Mouse (Mus musculus) hindbrain, embryonic 14.5 days (tissue): ENCODE results near the gene Pfkfb3. TPM values are rescaled to one million over a fixed set of nuclear protein-coding genes. Genes with fewer than 3 reads are reported as not detected.

Experiments used
- ATAC-seq: fragments of 200-750 bp; cut with Nextera tagmentation; 2 replicates; pipeline ENCODE4 v1.8.0; 2017; ENCODE audit warnings: moderate number of reproducible peaks, mild to moderate bottlenecking, moderate TSS enrichment, moderate library complexity; ENCODE audit not compliant: low FRiP score
- DNase-seq: peaks from one replicate; pipeline ENCODE4 v3.0.0-alpha.2; 2015; ENCODE audit warnings: low spot score
- H3K27ac ChIP-seq: fragments of 300-500 bp; sonication (generic); 2 replicates; pipeline ENCODE4 v1.5.1; 2014; ENCODE audit warnings: mild to moderate bottlenecking, moderate library complexity
- H3K27me3 ChIP-seq: fragments of 300-500 bp; sonication (generic); 2 replicates; pipeline ENCODE4 v1.6.1; 2014; ENCODE audit warnings: mild to moderate bottlenecking, low read length, mixed read lengths; ENCODE audit not compliant: control insufficient read depth, insufficient read depth
- H3K36me3 ChIP-seq: fragments of 300-500 bp; sonication (generic); replicated peaks from 2 replicates; pipeline ENCODE4 v1.6.1; 2014; ENCODE audit not compliant: control insufficient read depth, insufficient read depth
- H3K4me1 ChIP-seq: fragments of 300-500 bp; sonication (generic); replicated peaks from 2 replicates; pipeline ENCODE4 v1.6.1; 2014; ENCODE audit warnings: antibody characterized with exemption, low read length, mixed read lengths; ENCODE audit not compliant: control insufficient read depth, insufficient read depth
- H3K4me2 ChIP-seq: fragments of 300-500 bp; sonication (generic); replicated peaks from 2 replicates; pipeline ENCODE4 v1.6.1; 2014; ENCODE audit warnings: mild to moderate bottlenecking, moderate library complexity
- H3K4me3 ChIP-seq: fragments of 300-500 bp; sonication (generic); replicated peaks from 2 replicates; pipeline ENCODE4 v1.5.1; 2014; ENCODE audit warnings: mild to moderate bottlenecking, low read length
- H3K9ac ChIP-seq: fragments of 300-500 bp; sonication (generic); 2 replicates; pipeline ENCODE4 v1.6.1; 2014
- H3K9me3 ChIP-seq: fragments of 300-500 bp; sonication (generic); 2 replicates; pipeline ENCODE4 v1.6.1; 2016; ENCODE audit warnings: low read length; ENCODE audit not compliant: control insufficient read depth
- WGBS: fragments of 180-500 bp; shearing (Covaris S2); extraction: QIAGEN DNeasy Blood & Tissue Kit; methylation state at CpG from one replicate; pipeline ENCODE4 v1.1.7; 2014; 5-methylcytosine and 5-hydroxymethylcytosine counted together
- polyA plus RNA-seq: library from polyadenylated mRNA; unstranded; fragments of >200 nt; fragmentation: Nextera tagmentation; extraction: Ambion mirVana; gene quantifications from 2 replicates; pipeline ENCODE4 v1.2.1, GENCODE M21; 2014

Gene Pfkfb3
- polyA plus RNA-seq, 1 experiment from 2014 or later, result 32.0 TPM

DNA sequence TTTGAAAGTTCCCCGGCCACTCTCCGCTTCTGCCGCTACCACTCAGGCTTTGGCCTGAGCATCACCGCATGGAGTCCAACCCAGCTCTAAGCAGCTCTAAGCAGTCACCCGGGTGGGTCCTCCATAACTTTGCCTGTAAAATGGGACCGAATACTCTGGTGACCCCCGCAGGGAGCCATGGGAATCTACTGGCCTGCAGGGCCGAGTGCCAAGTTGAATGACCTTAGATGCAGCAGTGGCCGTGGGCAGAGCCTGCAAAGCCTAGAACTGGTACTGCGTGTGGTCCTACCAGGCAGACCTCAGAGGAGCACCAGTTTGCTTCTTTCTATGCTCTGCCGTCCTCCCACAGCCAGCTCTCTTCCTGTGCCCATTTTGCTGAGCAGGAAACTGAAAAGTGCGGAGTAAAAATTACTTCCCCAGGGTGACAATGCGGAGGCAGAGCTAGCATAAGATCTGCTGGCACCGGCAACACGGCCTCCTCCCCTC, 868 bp downstream of the Pfkfb3 start:
- peak; percentile 26 for DNase-seq
- WGBS, result 3% methylated on average over 15 of the region's 15 CpGs
- no peak overlapping the region for H3K27ac ChIP-seq
- peak overlapping the region; percentile 51 for H3K4me3 ChIP-seq
- peak overlapping the region; percentile 57 for H3K9ac ChIP-seq
- no peaks in the 10 kb centered on the region for H3K9me3 ChIP-seq
- ATAC-seq, result peak; percentile 56; the same call in 1 of the 2 replicates
- peak overlapping the region; percentile 95 for H3K4me2 ChIP-seq
- H3K36me3 ChIP-seq, result no peaks in the 10 kb centered on the region
- H3K4me1 ChIP-seq, result no peaks in the 10 kb centered on the region; the same call in 1 of the 2 replicates
- peaks cover 27% of the 10 kb centered on the region for H3K27me3 ChIP-seq

DNA sequence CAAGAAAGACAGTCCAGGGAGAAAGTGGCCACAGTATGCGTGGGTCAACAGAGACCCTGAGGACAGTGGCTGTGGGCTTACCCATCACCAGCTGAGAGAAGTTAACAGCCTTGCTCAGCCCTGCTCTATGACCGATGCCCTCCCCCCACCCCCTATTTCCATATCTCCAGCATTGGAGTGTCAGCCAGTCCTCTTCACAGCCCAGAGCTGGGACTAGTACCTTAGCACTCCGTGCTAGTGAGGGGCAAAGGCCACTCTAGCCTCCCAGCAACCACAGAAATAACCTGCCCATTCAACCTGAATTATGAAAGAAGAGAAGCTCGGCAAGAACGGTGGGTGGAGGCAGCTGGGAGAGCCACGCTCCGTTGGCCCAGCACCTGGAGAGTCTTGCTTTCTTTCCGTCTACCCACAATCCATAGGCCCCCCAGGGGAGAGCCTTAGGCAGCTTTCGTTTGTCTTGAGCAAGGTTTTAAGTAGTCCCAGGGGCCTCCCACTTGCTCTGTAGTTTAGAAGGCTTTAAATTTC, 1.5 kb downstream of the Pfkfb3 start:
- Histone ChIP-seq H3K9me3 (no peaks in the 10 kb centered on the region), H3K36me3 (no peaks in the 10 kb centered on the region), H3K4me3 (0 out of 2 replicates have a peak overlapping the region, but pooled peaks have one; percentile 51), H3K27ac (no peak overlapping the region), H3K27me3 (peaks cover 27% of the 10 kb centered on the region), H3K4me2 (peak overlapping the region; percentile 95), H3K9ac (no peak overlapping the region), H3K4me1 (no peaks in the 10 kb centered on the region; the same call in 1 of the 2 replicates)
- DNase-seq (no peak), ATAC-seq (peak; percentile 37; the same call in 1 of the 2 replicates)
- WGBS, result 6% methylated on average over 9 of the region's 9 CpGs

DNA sequence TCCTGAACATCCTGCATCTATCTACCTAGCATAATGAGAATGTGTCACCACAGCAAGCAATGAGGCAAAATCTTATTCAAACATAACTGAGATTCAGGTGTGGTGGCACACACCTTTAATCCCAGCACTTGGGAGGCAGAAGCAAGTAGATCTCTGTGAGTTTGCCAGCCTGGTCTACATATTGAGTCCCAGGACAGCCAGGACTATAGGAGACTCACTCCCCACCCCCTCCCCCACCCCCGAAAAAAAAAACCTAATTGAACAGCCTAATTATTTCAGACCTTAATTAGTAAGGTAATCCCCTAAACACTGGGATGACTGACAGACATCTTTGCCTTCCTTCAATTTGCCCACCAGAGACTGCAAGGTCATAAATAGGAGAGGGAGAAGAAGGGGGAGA, 2.2 kb downstream of the Pfkfb3 start:
- no peak overlapping the region for H3K9ac ChIP-seq
- H3K4me2 ChIP-seq, result no peak overlapping the region
- H3K4me3 ChIP-seq, result no peak overlapping the region
- WGBS, result 33% methylated on average over 1 of the region's 1 CpGs
- H3K27ac ChIP-seq, result no peak overlapping the region
- no peaks in the 10 kb centered on the region; the same call in 1 of the 2 replicates for H3K4me1 ChIP-seq
- ATAC-seq (no peak), DNase-seq (no peak)
- H3K27me3 ChIP-seq, result peaks cover 27% of the 10 kb centered on the region
- no peaks in the 10 kb centered on the region for H3K9me3 ChIP-seq
- no peaks in the 10 kb centered on the region for H3K36me3 ChIP-seq

DNA sequence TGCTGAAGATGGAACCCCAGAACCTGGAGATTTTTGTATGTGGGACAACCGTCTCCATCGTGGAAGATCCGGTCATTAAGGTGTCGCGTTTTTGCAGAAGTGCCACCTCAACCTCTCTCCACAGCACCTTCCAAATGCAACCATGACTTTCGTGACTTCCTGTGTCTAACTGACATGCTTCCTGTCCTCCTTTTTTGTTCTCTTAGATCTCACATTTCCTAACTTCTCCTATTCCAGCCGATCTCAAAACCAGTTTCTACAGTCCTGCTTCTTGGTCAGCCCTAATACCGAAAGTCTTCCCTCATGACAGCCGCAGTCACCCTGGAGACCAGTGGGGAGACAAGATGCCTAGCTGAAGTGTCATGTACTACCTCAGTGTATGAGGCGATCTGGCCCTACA, 5.4 kb downstream of the Pfkfb3 start:
- ATAC-seq (no peak), DNase-seq (no peak)
- Histone ChIP-seq H3K9me3 (no peaks in the 10 kb centered on the region), H3K27me3 (peaks cover 13% of the 10 kb centered on the region), H3K27ac (no peak overlapping the region), H3K4me2 (no peak overlapping the region), H3K9ac (no peak overlapping the region), H3K4me1 (no peaks in the 10 kb centered on the region; the same call in 1 of the 2 replicates), H3K4me3 (no peak overlapping the region), H3K36me3 (no peaks in the 10 kb centered on the region)
- 93% methylated on average over 10 of the region's 10 CpGs for whole genome bisulfite sequencing

DNA sequence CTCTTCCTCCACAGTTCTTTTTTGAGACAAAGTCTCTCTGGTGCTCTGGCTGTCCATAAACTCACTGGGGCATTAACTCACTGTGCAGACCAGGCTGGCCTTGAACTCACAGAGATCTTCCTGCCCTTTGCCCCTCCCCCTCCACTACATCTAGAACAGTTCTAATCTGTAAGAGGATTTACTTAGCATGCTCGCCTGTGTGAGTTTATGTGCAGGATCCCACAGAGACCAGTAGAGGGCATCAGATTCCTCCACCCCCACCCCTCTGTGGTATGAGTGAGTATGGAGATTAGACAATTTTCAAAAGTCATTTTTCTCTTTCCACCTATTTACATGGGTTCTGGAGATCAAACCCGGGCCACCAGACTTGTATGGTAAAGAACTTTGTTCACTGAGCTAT, 6.3 kb downstream of the Pfkfb3 start:
- Histone ChIP-seq H3K27me3 (0 out of 2 replicates have a peak, but pooled peaks cover 4% of the 10 kb centered on the region), H3K27ac (no peak overlapping the region), H3K9me3 (no peaks in the 10 kb centered on the region), H3K4me1 (no peaks in the 10 kb centered on the region; the same call in 1 of the 2 replicates), H3K36me3 (no peaks in the 10 kb centered on the region), H3K4me2 (no peak overlapping the region), H3K9ac (no peak overlapping the region), H3K4me3 (no peak overlapping the region)
- no peak for DNase-seq
- 73% methylated on average over 2 of the region's 2 CpGs for WGBS
- no peak for ATAC-seq

DNA sequence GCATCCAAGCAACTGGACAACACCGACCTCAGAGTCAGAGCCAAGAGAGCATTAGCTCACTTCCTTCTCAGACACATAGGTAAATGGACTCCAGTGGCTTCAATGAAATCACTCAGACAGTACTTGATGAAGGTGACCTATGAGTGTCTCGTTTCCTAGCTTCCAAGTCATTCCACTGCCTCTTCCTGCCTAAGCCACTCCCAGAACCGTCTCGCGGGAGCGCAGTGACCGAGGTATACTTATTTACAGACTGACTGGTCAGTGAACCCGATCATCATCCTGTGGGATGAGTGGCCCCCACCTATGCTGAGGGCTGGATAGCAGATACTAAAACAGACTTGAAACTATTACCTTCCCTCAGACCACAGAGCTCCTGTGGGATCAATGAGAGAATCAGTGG, 7.8 kb downstream of the Pfkfb3 start:
- H3K27ac ChIP-seq, result no peak overlapping the region
- no peak overlapping the region for H3K4me2 ChIP-seq
- H3K9me3 ChIP-seq, result no peaks in the 10 kb centered on the region
- no peak overlapping the region for H3K9ac ChIP-seq
- DNase-seq, result no peak
- H3K36me3 ChIP-seq, result no peaks in the 10 kb centered on the region
- H3K4me3 ChIP-seq, result no peak overlapping the region
- no peak for ATAC-seq
- H3K27me3 ChIP-seq, result no peaks in the 10 kb centered on the region
- H3K4me1 ChIP-seq, result no peaks in the 10 kb centered on the region
- WGBS, result 85% methylated on average over 8 of the region's 8 CpGs

DNA sequence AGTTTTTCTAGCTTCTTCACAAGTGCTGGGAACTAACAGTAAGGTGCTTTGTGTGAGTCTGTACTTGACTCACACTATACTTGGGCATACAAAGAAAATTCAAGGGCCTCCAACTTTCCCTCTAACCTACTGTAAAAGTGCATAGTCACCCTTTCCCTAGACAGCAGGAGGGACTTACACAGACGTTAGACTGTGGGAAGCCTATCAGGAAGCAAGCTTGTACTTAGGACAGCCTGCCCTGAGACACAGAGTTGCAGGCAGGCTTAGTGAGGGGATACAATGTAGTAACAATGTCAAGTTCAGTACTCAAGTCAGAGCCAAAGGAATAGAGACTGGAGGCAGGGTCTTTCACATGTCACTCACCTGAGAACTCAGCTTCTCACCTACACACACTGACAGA, 8.5 kb downstream of the Pfkfb3 start:
- no peak overlapping the region for H3K4me3 ChIP-seq
- DNase-seq (no peak), ATAC-seq (no peak)
- no peaks in the 10 kb centered on the region for H3K27me3 ChIP-seq
- no peaks in the 10 kb centered on the region for H3K4me1 ChIP-seq
- no peak overlapping the region for H3K27ac ChIP-seq
- H3K9me3 ChIP-seq, result no peaks in the 10 kb centered on the region
- 39% methylated on average over 1 of the region's 1 CpGs for WGBS
- H3K4me2 ChIP-seq, result no peak overlapping the region
- no peak overlapping the region for H3K9ac ChIP-seq
- H3K36me3 ChIP-seq, result no peaks in the 10 kb centered on the region

DNA sequence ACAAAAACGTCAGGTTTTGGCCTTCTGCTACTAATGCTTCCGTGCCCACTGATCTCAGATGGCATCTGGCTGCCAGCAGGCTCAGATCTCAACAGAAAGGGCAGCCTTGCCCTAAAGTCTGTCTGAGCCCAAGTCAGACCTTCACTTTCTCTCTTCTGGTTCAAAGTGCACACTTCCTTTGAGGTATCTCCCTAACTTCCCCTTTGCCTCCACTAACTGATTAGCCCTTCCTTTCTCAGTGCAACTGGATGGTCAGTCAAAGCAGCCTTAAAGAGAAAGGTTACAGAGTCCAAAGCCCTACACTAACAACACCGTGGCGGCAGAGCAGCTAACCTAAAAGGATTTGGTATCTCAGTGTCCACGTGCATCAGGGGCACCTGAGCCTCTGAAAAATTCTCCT, 9.5 kb downstream of the Pfkfb3 start:
- WGBS, result 83% methylated on average over 5 of the region's 5 CpGs

DNA sequence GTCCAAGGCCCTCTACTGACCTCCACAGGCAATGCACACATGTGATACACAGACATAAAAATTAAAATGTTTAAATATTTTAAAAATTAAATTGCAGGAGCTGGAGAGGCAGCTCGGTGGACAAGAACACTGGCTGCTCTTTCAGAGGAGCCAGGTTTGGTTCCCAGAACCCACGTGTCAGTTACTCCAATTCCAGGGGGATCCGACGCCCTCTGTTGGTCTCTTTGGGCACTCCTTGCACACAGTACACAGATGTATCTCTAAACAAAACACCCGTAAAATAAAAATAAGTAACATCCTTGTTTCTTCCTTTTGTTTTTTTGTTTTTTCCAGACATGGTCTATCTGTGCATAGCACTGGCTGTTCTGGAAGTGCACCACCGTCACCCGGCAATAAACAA, 10.7 kb downstream of the Pfkfb3 start:
- ATAC-seq (no peak), DNase-seq (no peak)
- no peak overlapping the region for H3K4me3 ChIP-seq
- H3K4me1 ChIP-seq, result no peaks in the 10 kb centered on the region
- H3K27me3 ChIP-seq, result no peaks in the 10 kb centered on the region
- H3K9ac ChIP-seq, result no peak overlapping the region
- no peak overlapping the region for H3K27ac ChIP-seq
- WGBS, result 83% methylated on average over 7 of the region's 7 CpGs
- no peaks in the 10 kb centered on the region for H3K9me3 ChIP-seq
- no peaks in the 10 kb centered on the region for H3K36me3 ChIP-seq
- no peak overlapping the region for H3K4me2 ChIP-seq

More for the DNA sequence above, 9.5 kb downstream of the Pfkfb3 start:
- no peaks in the 10 kb centered on the region for H3K9me3 ChIP-seq
- H3K4me3 ChIP-seq, result no peak overlapping the region
- no peaks in the 10 kb centered on the region for H3K4me1 ChIP-seq
- no peaks in the 10 kb centered on the region for H3K27me3 ChIP-seq
- ATAC-seq (no peak), DNase-seq (no peak)
- no peak overlapping the region for H3K9ac ChIP-seq
- no peak overlapping the region for H3K27ac ChIP-seq
- H3K4me2 ChIP-seq, result no peak overlapping the region
- no peaks in the 10 kb centered on the region for H3K36me3 ChIP-seq

DNA sequence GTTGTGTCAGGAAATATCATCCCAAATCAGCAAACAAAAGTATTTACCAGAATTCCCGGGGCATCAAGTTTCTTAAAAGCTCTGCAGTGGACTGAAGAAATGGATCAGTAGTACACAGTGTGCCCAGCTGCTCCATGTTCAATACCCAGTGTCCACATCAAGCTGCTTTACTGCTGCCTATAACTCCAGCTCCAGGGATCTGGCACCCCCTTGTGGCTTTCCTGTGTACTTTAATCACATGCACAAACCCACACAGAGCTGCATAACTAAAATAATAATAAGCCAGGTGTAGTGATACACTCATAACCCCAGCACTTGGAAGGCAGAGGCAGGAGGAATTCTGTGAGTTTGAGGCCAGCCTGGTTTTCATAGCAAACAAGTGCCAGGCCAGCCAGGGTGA, 11.2 kb downstream of the Pfkfb3 start:
- Histone ChIP-seq H3K36me3 (no peaks in the 10 kb centered on the region), H3K9ac (no peak overlapping the region), H3K4me3 (no peak overlapping the region), H3K9me3 (no peaks in the 10 kb centered on the region), H3K4me2 (no peak overlapping the region), H3K27me3 (no peaks in the 10 kb centered on the region), H3K27ac (no peak overlapping the region), H3K4me1 (no peaks in the 10 kb centered on the region)
- peak; percentile 65 for DNase-seq
- peak; percentile 77; the same call in 1 of the 2 replicates for ATAC-seq
- 100% methylated on average over 1 of the region's 1 CpGs for WGBS
